Mouse (Mus musculus): ENCODE measurements around the gene Slamf1. TPM values are rescaled to one million over a fixed set of nuclear protein-coding genes. Genes with fewer than 3 reads are reported as not detected.

Slamf1 gene
- 0.46 TPM for polyA plus RNA-seq (2014; fragmentation: Illumina TruSeq; extraction: RNeasy Lipid Tissue Mini Kit (QIAGEN cat#74804))

DNA sequence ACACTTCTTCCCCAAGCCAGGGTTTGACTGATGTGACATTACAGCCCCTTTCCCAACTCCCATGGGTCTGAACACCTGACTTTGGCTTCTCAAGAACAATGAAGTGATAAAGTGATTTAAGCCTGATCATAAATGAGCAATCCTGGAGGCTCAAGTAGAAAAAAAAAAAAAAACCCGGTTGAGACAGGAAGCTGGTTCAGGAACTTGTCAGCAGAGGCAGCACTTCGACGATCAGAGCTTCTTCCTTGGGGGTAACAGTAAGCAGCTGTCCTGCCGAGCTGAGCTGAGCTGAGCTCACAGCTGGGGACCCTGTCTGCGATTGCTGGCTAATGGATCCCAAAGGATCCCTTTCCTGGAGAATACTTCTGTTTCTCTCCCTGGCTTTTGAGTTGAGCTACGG is at the start of gene Slamf1:
Gene Slamf1 (plus strand): TSS at position 230 of the 400 bp plus-strand sequence.

DNA sequence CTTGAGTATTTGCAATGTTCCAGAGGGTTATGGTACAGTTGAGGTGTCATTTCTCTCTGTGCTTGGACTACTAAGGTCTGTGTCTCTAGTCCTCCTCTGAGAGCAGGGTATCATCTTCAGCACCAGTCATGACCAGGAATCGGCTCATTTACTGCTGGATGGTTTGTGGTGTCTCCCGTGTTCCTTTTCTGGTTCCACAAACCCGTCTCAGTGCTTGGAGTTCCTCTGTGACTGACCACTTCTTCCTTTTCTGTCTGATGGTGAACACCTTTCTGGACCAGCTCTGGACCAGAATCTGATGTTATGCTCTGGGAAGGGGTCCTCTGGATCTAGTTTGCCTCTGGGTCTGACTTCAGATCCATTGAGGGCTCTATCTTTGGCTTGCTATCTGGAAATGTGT is 72.6 kb downstream of the Slamf1 start, which contains the start of gene Cd84:
Gene Cd84 (plus strand): TSS at position 210 of the 400 bp plus-strand sequence.

Other genes starting within 250 kb of the Slamf1 start
- gene Itln1, start 231.8 kb upstream of the Slamf1 start, polyA plus RNA-seq (2014; fragmentation: Illumina TruSeq; extraction: RNeasy Lipid Tissue Mini Kit (QIAGEN cat#74804)), result not detected
- gene Cd244a, start 207.9 kb upstream of the Slamf1 start, polyA plus RNA-seq (2014; fragmentation: Illumina TruSeq; extraction: RNeasy Lipid Tissue Mini Kit (QIAGEN cat#74804)), result 0.91 TPM
- 9.5 TPM for gene Ly9, start 159.7 kb upstream of the Slamf1 start, polyA plus RNA-seq (2014; fragmentation: Illumina TruSeq; extraction: RNeasy Lipid Tissue Mini Kit (QIAGEN cat#74804))
- gene Slamf7, start 114.1 kb upstream of the Slamf1 start, polyA plus RNA-seq (2014; fragmentation: Illumina TruSeq; extraction: RNeasy Lipid Tissue Mini Kit (QIAGEN cat#74804)), result 6.9 TPM
- gene Cd48, start 85.1 kb upstream of the Slamf1 start, polyA plus RNA-seq (2014; fragmentation: Illumina TruSeq; extraction: RNeasy Lipid Tissue Mini Kit (QIAGEN cat#74804)), result 20.4 TPM
- 42.2 TPM for gene Cd84, start 72.6 kb downstream of the Slamf1 start, polyA plus RNA-seq (2014; fragmentation: Illumina TruSeq; extraction: RNeasy Lipid Tissue Mini Kit (QIAGEN cat#74804))
- gene Gm10521, start 128.5 kb downstream of the Slamf1 start, polyA plus RNA-seq (2014; fragmentation: Illumina TruSeq; extraction: RNeasy Lipid Tissue Mini Kit (QIAGEN cat#74804)), result 0.80 TPM
- gene Slamf6, start 150.4 kb downstream of the Slamf1 start, polyA plus RNA-seq (2014; fragmentation: Illumina TruSeq; extraction: RNeasy Lipid Tissue Mini Kit (QIAGEN cat#74804)), result 1.0 TPM